Comparison of ENCODE assay signal across 12 mouse cellular contexts in genomic region chr13:53276381-53276780, GRCm38 (mm10). TPM values are rescaled to one million over a fixed set of nuclear protein-coding genes. Genes with fewer than 3 reads are reported as not detected.
A peak's percentile ranks its signal among the peaks of the same experiment; 100 is the strongest.
DNase-seq lines count a peak whose midpoint lies in the region; ATAC-seq and TF ChIP-seq lines count a peak whose summit lies in the region.
"Had no signal": no experiment of that assay in that cellular context is flagged by ENCODE, and none has a peak within 500 bp of the region (broad histone marks: within the 10 kb centered on the region; RNA-seq: fewer than 3 reads in every experiment).

No protein-coding gene starts in this region.

- DNase-seq in heart, postnatal 36 days: no peak
- DNase-seq in lung, embryonic 14.5 days: no peak
- DNase-seq in lung, postnatal 0 days (ENCODE audit: low spot score): no peak
- DNase-seq in embryo, embryonic 9.5 days (ENCODE audit: extremely low spot score): peak; percentile 54
- no peak for DNase-seq in left cerebral cortex, postnatal 10 days (ENCODE audit: extremely low spot score in 1 of 2, low spot score in 2 of 2)
- DNase-seq: cerebellum, adult 8-10 months; lung, adult 18-20 months had no signal

- TF ChIP-seq CTCF in lung, embryonic 14.5 days (IDR thresholded peaks at IDR 0.05; ENCODE audit: low read depth): no peak
- TF ChIP-seq CTCF in lung, postnatal 0 days (IDR thresholded peaks at IDR 0.05): no peak

- no peaks in the 10 kb centered on the region for H3K9me3 ChIP-seq in heart, embryonic 15.5 days (replicated peaks)
- H3K9me3 ChIP-seq in lung, embryonic 14.5 days (ENCODE audit: low read depth, low read length): no peaks in the 10 kb centered on the region
- H3K9me3 ChIP-seq in lung, postnatal 0 days (ENCODE audit: low read length): no peaks in the 10 kb centered on the region
- H3K9me3 ChIP-seq in neural tube, embryonic 12.5 days: no peaks in the 10 kb centered on the region

- peak overlapping the region; percentile 22; the same call in 1 of the 2 replicates for H3K4me2 ChIP-seq in heart, embryonic 15.5 days
- no peak overlapping the region for H3K4me2 ChIP-seq in lung, embryonic 14.5 days
- H3K4me2 ChIP-seq in lung, postnatal 0 days (replicated peaks; ENCODE audit: low read depth, low read length): no peak overlapping the region
- H3K4me2 ChIP-seq in neural tube, embryonic 12.5 days (replicated peaks): no peak overlapping the region; the same call in 1 of the 2 replicates

- H3K36me3 ChIP-seq in heart, embryonic 15.5 days: no peaks in the 10 kb centered on the region
- no peaks in the 10 kb centered on the region for H3K36me3 ChIP-seq in lung, embryonic 14.5 days (ENCODE audit: insufficient read depth)
- H3K36me3 ChIP-seq in lung, postnatal 0 days (ENCODE audit: insufficient read depth, low read length): no peaks in the 10 kb centered on the region
- no peaks in the 10 kb centered on the region for H3K36me3 ChIP-seq in neural tube, embryonic 12.5 days

- intact Hi-C loops in heart, postnatal 36 days (cut with DNase I): no loop called here
- intact Hi-C loops in left cerebral cortex, postnatal 10 days (cut with DNase I): no loop called here

- peaks cover 76% of the 10 kb centered on the region for H3K4me1 ChIP-seq in heart, embryonic 15.5 days (replicated peaks)
- H3K4me1 ChIP-seq in lung, embryonic 14.5 days (ENCODE audit: insufficient read depth): peaks cover 45% of the 10 kb centered on the region
- H3K4me1 ChIP-seq in lung, postnatal 0 days (ENCODE audit: insufficient read depth, low read depth, low read length): peaks cover 4% of the 10 kb centered on the region; the same call in 1 of the 2 replicates
- peaks cover 15% of the 10 kb centered on the region for H3K4me1 ChIP-seq in neural tube, embryonic 12.5 days

- no peaks in the 10 kb centered on the region for H3K27me3 ChIP-seq in heart, embryonic 15.5 days
- H3K27me3 ChIP-seq in lung, embryonic 14.5 days (ENCODE audit: insufficient read depth, low read length): no peaks in the 10 kb centered on the region
- no peaks in the 10 kb centered on the region for H3K27me3 ChIP-seq in lung, postnatal 0 days (replicated peaks; ENCODE audit: insufficient read depth, low read length)
- H3K27me3 ChIP-seq in neural tube, embryonic 12.5 days (replicated peaks): no peaks in the 10 kb centered on the region

- no peak overlapping the region for H3K9ac ChIP-seq in heart, embryonic 15.5 days
- peak overlapping the region; percentile 9; the same call in 1 of the 2 replicates for H3K9ac ChIP-seq in lung, embryonic 14.5 days
- H3K9ac ChIP-seq in lung, postnatal 0 days (replicated peaks; ENCODE audit: low read depth): no peak overlapping the region
- peak overlapping the region; percentile 22; the same call in 1 of the 2 replicates for H3K9ac ChIP-seq in neural tube, embryonic 12.5 days

- H3K27ac ChIP-seq in heart, embryonic 15.5 days: peak overlapping the region; percentile 56
- H3K27ac ChIP-seq in lung, embryonic 14.5 days (ENCODE audit: low read depth): no peak overlapping the region
- H3K27ac ChIP-seq in lung, postnatal 0 days (ENCODE audit: low read length): no peak overlapping the region
- no peak overlapping the region for H3K27ac ChIP-seq in neural tube, embryonic 12.5 days
- H3K27ac ChIP-seq: left cerebral cortex, adult 2 months had no signal

- WGBS in heart, embryonic 15.5 days: 51% methylated on average over 7 of the region's 7 CpGs
- 34% methylated on average over 7 of the region's 7 CpGs for WGBS in lung, embryonic 14.5 days
- 43% methylated on average over 7 of the region's 7 CpGs for WGBS in lung, postnatal 0 days
- 11% methylated on average over 7 of the region's 7 CpGs for WGBS in neural tube, embryonic 12.5 days

- TF ChIP-seq EP300 in lung, postnatal 0 days (IDR thresholded peaks at IDR 0.05): no peak

- no peak for ATAC-seq in heart, embryonic 15.5 days (replicated peaks; ENCODE audit: insufficient number of reproducible peaks, insufficient read depth, low FRiP score, low read depth)
- no peak for ATAC-seq in lung, embryonic 14.5 days (ENCODE audit: insufficient read depth)
- ATAC-seq in lung, postnatal 0 days: no peak
- ATAC-seq in neural tube, embryonic 12.5 days (ENCODE audit: low FRiP score, low read depth): no peak
- ATAC-seq: intestine, embryonic 16.5 days had no signal

- H3K4me3 ChIP-seq in heart, embryonic 15.5 days: no peak overlapping the region
- no peak overlapping the region for H3K4me3 ChIP-seq in lung, embryonic 14.5 days (ENCODE audit: low read depth, low read length)
- H3K4me3 ChIP-seq in lung, postnatal 0 days (ENCODE audit: low read depth, low read length): no peak overlapping the region
- no peak overlapping the region for H3K4me3 ChIP-seq in neural tube, embryonic 12.5 days
- H3K4me3 ChIP-seq: left cerebral cortex, adult 2 months had no signal

RNA-seq across cellular contexts. Expression of gene Ror2, which starts 9.5 kb away (rescaled TPM):
- 14.4 and 18.4 TPM in 2 replicates for polyA plus RNA-seq in heart, embryonic 15.5 days (2015; fragmentation: Nextera tagmentation; extraction: Ambion mirVana)
- total RNA-seq in heart, postnatal 36 days (2021): 1 to 10 TPM; 1.3 to 1.9 TPM
- 16.2 and 18.2 TPM in 2 replicates for polyA plus RNA-seq in lung, embryonic 14.5 days (2014; fragmentation: Nextera tagmentation; extraction: Ambion mirVana)
- polyA plus RNA-seq in lung, postnatal 0 days (2015; fragmentation: Nextera tagmentation; extraction: Ambion mirVana): 5.3 and 5.5 TPM in 2 replicates
- polyA plus RNA-seq in neural tube, embryonic 12.5 days (2016; fragmentation: Nextera tagmentation; extraction: Ambion mirVana): 10.7 and 11.2 TPM in 2 replicates
- total RNA-seq in left cerebral cortex, postnatal 10 days (2021): 1 to 10 TPM; 1.8 to 2.1 TPM
- total RNA-seq: megakaryocyte-erythroid progenitor cell, adult 5-6 weeks had no signal

Comparison
In these comparisons a context has a peak if more than half of its experiments do, and no peak if none do; other contexts are left out.
1. H3K9ac ChIP-seq: peak in lung, embryonic 14.5 days (single experiment) and neural tube, embryonic 12.5 days (single experiment); none in heart, embryonic 15.5 days (single experiment) and lung, postnatal 0 days (single experiment).